Comparison of ENCODE assay signal across 18 mouse cellular contexts in the genomic region with DNA sequence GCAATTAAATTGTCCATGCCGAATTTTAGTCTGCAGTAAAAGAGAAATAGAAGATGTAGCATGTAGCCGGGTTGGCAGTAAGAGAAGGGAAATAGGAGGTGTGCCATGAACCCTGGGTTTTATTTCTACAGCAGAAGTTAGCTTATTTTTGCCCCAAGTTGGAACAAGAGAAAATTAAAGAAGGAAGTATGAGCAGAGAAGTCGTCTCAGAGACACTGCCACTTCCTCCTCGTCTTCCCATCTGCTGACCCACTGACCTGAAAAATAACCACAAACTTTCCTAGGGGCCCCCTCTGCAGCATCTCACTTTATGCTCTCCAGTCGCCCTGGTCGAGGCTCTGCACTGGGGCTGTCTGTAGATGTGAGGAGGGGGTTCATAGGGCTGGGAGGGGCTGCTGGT. TPM values are rescaled to one million over a fixed set of nuclear protein-coding genes. Genes with fewer than 3 reads are reported as not detected.
A peak's percentile ranks its signal among the peaks of the same experiment; 100 is the strongest.
DNase-seq lines count a peak whose midpoint lies in the region; ATAC-seq and TF ChIP-seq lines count a peak whose summit lies in the region.
"Had no signal": no experiment of that assay in that cellular context is flagged by ENCODE, and none has a peak within 500 bp of the region (broad histone marks: within the 10 kb centered on the region; RNA-seq: fewer than 3 reads in every experiment).

No protein-coding gene starts in this region.

- H3K9ac ChIP-seq in liver, embryonic 15.5 days = no peak overlapping the region
- no peak overlapping the region for H3K9ac ChIP-seq in liver, embryonic 11.5 days (ENCODE audit: low read depth, low read length)
- H3K9ac ChIP-seq in forebrain, embryonic 16.5 days (replicated peaks; ENCODE audit: low read depth, low read length) = no peak overlapping the region
- H3K9ac ChIP-seq: hindbrain, embryonic 12.5 days; liver, embryonic 14.5 days had no signal

- peak overlapping the region; percentile 20; the same call in 1 of the 2 replicates for H3K27ac ChIP-seq in liver, embryonic 15.5 days (replicated peaks)
- no peak overlapping the region for H3K27ac ChIP-seq in liver, embryonic 11.5 days (ENCODE audit: low read depth, low read length)
- no peak overlapping the region for H3K27ac ChIP-seq in thymus, adult 2 months (ENCODE audit: control insufficient read depth, insufficient read depth, low read length)
- 0 out of 2 replicates have a peak overlapping the region, but pooled peaks have one; percentile 25 for H3K27ac ChIP-seq in limb, embryonic 10.5 days
- H3K27ac ChIP-seq in forebrain, embryonic 16.5 days (ENCODE audit: low read length) = no peak overlapping the region
- H3K27ac ChIP-seq: hindbrain, embryonic 12.5 days; liver, embryonic 14.5 days had no signal

- no peak overlapping the region for H3K4me3 ChIP-seq in liver, embryonic 15.5 days (replicated peaks)
- no peak overlapping the region for H3K4me3 ChIP-seq in liver, embryonic 11.5 days (ENCODE audit: low read depth, low read length)
- no peak overlapping the region for H3K4me3 ChIP-seq in thymus, adult 2 months (ENCODE audit: control insufficient read depth, insufficient read depth, low read length)
- no peak overlapping the region for H3K4me3 ChIP-seq in limb, embryonic 10.5 days
- no peak overlapping the region for H3K4me3 ChIP-seq in forebrain, embryonic 16.5 days (replicated peaks; ENCODE audit: low read length)
- H3K4me3 ChIP-seq: erythroblast, embryonic 14.5 days; hindbrain, embryonic 12.5 days; megakaryocyte, embryonic 14.5 days had no signal

- peaks cover 21% of the 10 kb centered on the region for H3K4me1 ChIP-seq in liver, embryonic 15.5 days (replicated peaks)
- H3K4me1 ChIP-seq in liver, embryonic 11.5 days (replicated peaks; ENCODE audit: control insufficient read depth, insufficient read depth, low read length) = peaks cover 13% of the 10 kb centered on the region
- H3K4me1 ChIP-seq in thymus, adult 2 months (replicated peaks; ENCODE audit: control insufficient read depth, insufficient read depth, low read length) = peaks cover 44% of the 10 kb centered on the region
- H3K4me1 ChIP-seq in limb, embryonic 10.5 days = peaks cover 24% of the 10 kb centered on the region
- no peaks in the 10 kb centered on the region for H3K4me1 ChIP-seq in forebrain, embryonic 16.5 days (replicated peaks; ENCODE audit: control insufficient read depth, insufficient read depth, low read length)
- H3K4me1 ChIP-seq: hindbrain, embryonic 12.5 days had no signal

- H3K9me3 ChIP-seq in liver, embryonic 15.5 days (replicated peaks) = no peaks in the 10 kb centered on the region
- H3K9me3 ChIP-seq in liver, embryonic 11.5 days (ENCODE audit: control insufficient read depth, low read length) = no peaks in the 10 kb centered on the region
- no peaks in the 10 kb centered on the region for H3K9me3 ChIP-seq in limb, embryonic 10.5 days (replicated peaks)
- no peaks in the 10 kb centered on the region for H3K9me3 ChIP-seq in forebrain, embryonic 16.5 days (ENCODE audit: control insufficient read depth, low read length)
- H3K9me3 ChIP-seq: hindbrain, embryonic 12.5 days; megakaryocyte, embryonic 14.5 days had no signal

- ATAC-seq in liver, embryonic 15.5 days (ENCODE audit: insufficient read depth) = no peak
- ATAC-seq in liver, embryonic 11.5 days (replicated peaks; ENCODE audit: low FRiP score) = no peak
- no peak for ATAC-seq in forebrain, embryonic 16.5 days
- ATAC-seq: activated CD4-positive, CD25-positive, alpha-beta regulatory T cell, adult 4 months; inflammation-experienced regulatory T-cells, adult 6 months; midbrain, embryonic 16.5 days had no signal

- no peak overlapping the region for H3K4me2 ChIP-seq in liver, embryonic 15.5 days
- no peak overlapping the region for H3K4me2 ChIP-seq in liver, embryonic 11.5 days
- H3K4me2 ChIP-seq in forebrain, embryonic 16.5 days (ENCODE audit: low read length) = no peak overlapping the region
- H3K4me2 ChIP-seq: hindbrain, embryonic 12.5 days had no signal

- H3K27me3 ChIP-seq in liver, embryonic 15.5 days = 0 out of 2 replicates have a peak, but pooled peaks cover 2% of the 10 kb centered on the region
- H3K27me3 ChIP-seq in liver, embryonic 11.5 days (replicated peaks; ENCODE audit: control insufficient read depth, insufficient read depth, low read length) = no peaks in the 10 kb centered on the region
- H3K27me3 ChIP-seq in thymus, adult 2 months (ENCODE audit: control insufficient read depth, insufficient read depth, low read length) = no peaks in the 10 kb centered on the region
- H3K27me3 ChIP-seq in limb, embryonic 10.5 days (ENCODE audit: low read depth, poor library complexity, severe bottlenecking) = no peaks in the 10 kb centered on the region
- no peaks in the 10 kb centered on the region for H3K27me3 ChIP-seq in forebrain, embryonic 16.5 days (replicated peaks; ENCODE audit: control insufficient read depth, insufficient read depth, low read length)
- H3K27me3 ChIP-seq: hindbrain, embryonic 12.5 days; megakaryocyte, embryonic 14.5 days had no signal

- no peaks in the 10 kb centered on the region for H3K36me3 ChIP-seq in liver, embryonic 15.5 days (replicated peaks)
- no peaks in the 10 kb centered on the region for H3K36me3 ChIP-seq in liver, embryonic 11.5 days (ENCODE audit: control insufficient read depth, insufficient read depth, low read length)
- H3K36me3 ChIP-seq in thymus, adult 2 months (ENCODE audit: control insufficient read depth, insufficient read depth, low read length) = 0 out of 2 replicates have a peak, but pooled peaks cover 4% of the 10 kb centered on the region
- no peaks in the 10 kb centered on the region for H3K36me3 ChIP-seq in limb, embryonic 10.5 days
- H3K36me3 ChIP-seq in forebrain, embryonic 16.5 days (ENCODE audit: control insufficient read depth, insufficient read depth) = no peaks in the 10 kb centered on the region
- H3K36me3 ChIP-seq: hindbrain, embryonic 12.5 days had no signal

- TF ChIP-seq CTCF in thymus, adult 2 months (IDR thresholded peaks at IDR 0.05; ENCODE audit: borderline replicate concordance, control insufficient read depth, extremely low read depth, insufficient read depth, low read length, poor library complexity) = no peak

- TF ChIP-seq POLR2A in thymus, adult 2 months (IDR thresholded peaks at IDR 0.05; ENCODE audit: control insufficient read depth, extremely low read depth, insufficient read depth, low read length, poor library complexity) = no peak

- intact Hi-C loops in left cerebral cortex, postnatal 4 days (cut with DNase I) = no loop called here

- no peak for DNase-seq in liver, embryonic 11.5 days (ENCODE audit: low spot score)
- peak; percentile 19 for DNase-seq in thymus, postnatal 0 days (ENCODE audit: low spot score)
- DNase-seq in thymus, adult 2 months = no peak
- no peak for DNase-seq in limb, embryonic 10.5 days (ENCODE audit: low spot score)
- DNase-seq in left cerebral cortex, postnatal 4 days = no peak
- DNase-seq: adrenal gland, postnatal 14 days; cerebellum, adult 2 months; kidney, postnatal 4 days; thymus, adult 18-20 months had no signal

- WGBS in liver, embryonic 15.5 days (ENCODE audit: insufficient replicate concordance) = 12% methylated on average over 6 of the region's 6 CpGs
- 34% methylated on average over 6 of the region's 6 CpGs for WGBS in liver, embryonic 11.5 days
- 35% methylated on average over 6 of the region's 6 CpGs for whole genome bisulfite sequencing in thymus, adult 2 months
- 51% methylated on average over 6 of the region's 6 CpGs for WGBS in limb, embryonic 10.5 days
- 77% methylated on average over 6 of the region's 6 CpGs for WGBS in forebrain, embryonic 16.5 days

RNA-seq across cellular contexts. Expression of gene Arhgap25, which starts 33.3 kb away (rescaled TPM):
- polyA plus RNA-seq in liver, embryonic 15.5 days (2015; fragmentation: Nextera tagmentation; extraction: Ambion mirVana) = 4.0 and 4.9 TPM in 2 replicates
- 6.9 and 7.9 TPM in 2 replicates for polyA plus RNA-seq in liver, embryonic 11.5 days (2014; fragmentation: Nextera tagmentation; extraction: Ambion mirVana)
- 34.5 and 34.6 TPM in 2 replicates for polyA plus RNA-seq in thymus, postnatal 0 days (2015; fragmentation: Nextera tagmentation; extraction: Ambion mirVana)
- 17.2 TPM in 2 replicates for polyA plus RNA-seq in thymus, adult 2 months (2012; rRNA removed)
- 2.3 and 2.6 TPM in 2 replicates for polyA plus RNA-seq in limb, embryonic 10.5 days (2016; fragmentation: Nextera tagmentation; extraction: Ambion mirVana)
- polyA plus RNA-seq in forebrain, embryonic 16.5 days (2015; fragmentation: Nextera tagmentation; extraction: Ambion mirVana) = 2.2 and 2.7 TPM in 2 replicates
- 1 to 10 TPM; 2.4 to 3.7 TPM for total RNA-seq in left cerebral cortex, postnatal 4 days (2021)
- polyA plus RNA-seq: erythroblast, embryonic 14.5 days had no signal

Comparison
In these comparisons a context has a peak if more than half of its experiments do, and no peak if none do; other contexts are left out.
1. H3K27ac ChIP-seq: peak in liver, embryonic 15.5 days (single experiment) and limb, embryonic 10.5 days (single experiment); none in liver, embryonic 11.5 days (single experiment), thymus, adult 2 months (single experiment) and forebrain, embryonic 16.5 days (single experiment).